Comparison of ENCODE assay signal across 22 mouse cellular contexts in the genomic region with DNA sequence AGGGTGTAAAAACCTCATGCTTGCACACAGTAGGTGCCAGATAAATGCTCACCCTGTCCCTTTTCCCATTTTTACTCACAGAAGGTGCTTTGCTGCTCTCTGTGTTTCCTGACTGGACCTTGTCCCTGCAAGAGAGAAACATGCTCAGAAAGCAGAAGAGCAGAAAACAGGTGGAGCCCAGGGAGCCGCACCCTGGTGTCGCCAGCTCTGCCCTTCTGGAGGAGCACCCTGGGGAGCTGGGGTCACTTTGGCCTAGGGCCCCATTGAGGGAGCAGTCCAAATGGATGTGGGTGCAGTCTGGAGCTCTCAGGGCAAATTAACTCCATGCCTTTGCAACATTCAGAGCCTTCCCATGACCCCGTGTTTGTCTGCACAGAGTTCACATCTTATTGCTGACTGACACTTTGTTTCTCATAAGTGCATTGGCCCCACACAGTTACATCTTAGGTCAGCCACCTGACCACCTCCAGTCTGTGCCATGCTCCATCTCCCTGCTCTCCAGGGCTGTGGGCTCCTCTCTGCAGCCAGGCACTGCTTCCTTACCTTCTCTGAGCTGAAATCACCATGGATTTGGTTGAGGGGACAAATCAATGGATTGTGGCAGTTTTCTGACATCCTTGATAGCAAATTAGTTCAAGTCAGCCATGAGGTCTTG. TPM values are rescaled to one million over a fixed set of nuclear protein-coding genes. Genes with fewer than 3 reads are reported as not detected.
DNase-seq lines count a peak whose midpoint lies in the region; ATAC-seq and TF ChIP-seq lines count a peak whose summit lies in the region.
"Not testable (repeated sequence)": the region's sequence is repeated elsewhere in the genome, so short reads cannot be mapped to it uniquely, and the experiment has no call there.
"Had no signal": no experiment of that assay in that cellular context is flagged by ENCODE, and none has a peak within 500 bp of the region (broad histone marks: within the 10 kb centered on the region; RNA-seq: fewer than 3 reads in every experiment).

No protein-coding gene starts in this region.

- H3K4me1 ChIP-seq in intestine, embryonic 15.5 days (replicated peaks); small intestine, adult 2 months (ENCODE audit: control insufficient read depth, insufficient read depth, insufficient read length, low read length): not testable (repeated sequence)

- not testable (repeated sequence) for TF ChIP-seq CTCF in small intestine, adult 2 months (IDR thresholded peaks at IDR 0.05; ENCODE audit: extremely low read depth, insufficient read length, insufficient replicate concordance, low read depth, low read length)

- DNase-seq in adrenal gland, postnatal 10 days: peak; percentile 47
- DNase-seq in kidney, adult 11 months: peak; percentile 59
- peak; percentile 45 to 48 for DNase-seq in kidney, adult 8-10 months
- DNase-seq in kidney, postnatal 10 days: peak; percentile 19
- DNase-seq in kidney, postnatal 36 days: peak; percentile 48 to 49

- not testable (repeated sequence) for H3K9me3 ChIP-seq in intestine, embryonic 15.5 days

- TF ChIP-seq POLR2A in small intestine, adult 2 months (IDR thresholded peaks at IDR 0.05; ENCODE audit: low read depth, low read length): not testable (repeated sequence)

- H3K4me3 ChIP-seq in intestine, embryonic 15.5 days (replicated peaks); small intestine, adult 2 months (ENCODE audit: low read depth, low read length): not testable (repeated sequence)

- 44% methylated on average over 2 of the region's 3 CpGs for WGBS in intestine, embryonic 15.5 days
- 37% methylated on average over 3 of the region's 3 CpGs for WGBS in small intestine, adult 2 months

- not testable (repeated sequence) for H3K9ac ChIP-seq in intestine, embryonic 15.5 days

- H3K27ac ChIP-seq in intestine, embryonic 15.5 days: peak overlapping the region; percentile 54
- peak overlapping the region; percentile 100 for H3K27ac ChIP-seq in small intestine, adult 2 months (ENCODE audit: insufficient read depth, low read depth, low read length)

- not testable (repeated sequence) for H3K27me3 ChIP-seq in intestine, embryonic 15.5 days (replicated peaks); small intestine, adult 2 months (ENCODE audit: control insufficient read depth, insufficient read depth, low read length)

- ATAC-seq in intestine, embryonic 15.5 days: peak; percentile 88

- not testable (repeated sequence) for H3K36me3 ChIP-seq in intestine, embryonic 15.5 days; small intestine, adult 2 months (ENCODE audit: control insufficient read depth, insufficient read depth, low read length)

- not testable (repeated sequence) for H3K4me2 ChIP-seq in intestine, embryonic 15.5 days (replicated peaks)

RNA-seq across cellular contexts. Expression of a gene that starts 4.8 kb away (rescaled TPM):
- total RNA-seq in adrenal gland, postnatal 10 days (2021): 1 to 10 TPM; 4.8 to 6.2 TPM
- polyA plus RNA-seq in intestine, embryonic 15.5 days (2015; fragmentation: Nextera tagmentation; extraction: Ambion mirVana): 1.5 and 1.6 TPM in 2 replicates
- 0.06 and 0.47 TPM in 2 replicates for polyA plus RNA-seq in small intestine, adult 2 months (2012; rRNA removed)
- total RNA-seq: gastrocnemius, adult 8-10 months; gastrocnemius, postnatal 25 days; heart, adult 18-20 months; heart, postnatal 36 days had no signal
- polyA plus RNA-seq: activated CD4-positive, CD25-positive, alpha-beta regulatory T cell, adult 4 months; cortical plate, adult 2 months; embryonic facial prominence, embryonic 10.5 days; embryonic facial prominence, embryonic 13.5 days; erythroblast, embryonic 14.5 days; forebrain, embryonic 12.5 days; forebrain, embryonic 15.5 days; heart, embryonic 12.5 days; heart, embryonic 15.5 days; hindbrain, embryonic 10.5 days; hindbrain, embryonic 13.5 days had no signal

RNA-seq across cellular contexts. Expression of a gene that starts 20.3 kb away (rescaled TPM):
- total RNA-seq in adrenal gland, postnatal 10 days (2021): 100 to 1,000 TPM; 101 to 102 TPM
- 29.2 and 30.0 TPM in 2 replicates for polyA plus RNA-seq in intestine, embryonic 15.5 days (2015; fragmentation: Nextera tagmentation; extraction: Ambion mirVana)
- 9.8 and 29.5 TPM in 2 replicates for polyA plus RNA-seq in small intestine, adult 2 months (2012; rRNA removed)
